Mouse (Mus musculus): Measurements from ENCODE around the gene Hagh. TPM values are rescaled to one million over a fixed set of nuclear protein-coding genes. Genes with fewer than 3 reads are reported as not detected.

Hagh gene
- polyA plus RNA-seq, 1 experiment from 2014 or later = 241 TPM

DNA sequence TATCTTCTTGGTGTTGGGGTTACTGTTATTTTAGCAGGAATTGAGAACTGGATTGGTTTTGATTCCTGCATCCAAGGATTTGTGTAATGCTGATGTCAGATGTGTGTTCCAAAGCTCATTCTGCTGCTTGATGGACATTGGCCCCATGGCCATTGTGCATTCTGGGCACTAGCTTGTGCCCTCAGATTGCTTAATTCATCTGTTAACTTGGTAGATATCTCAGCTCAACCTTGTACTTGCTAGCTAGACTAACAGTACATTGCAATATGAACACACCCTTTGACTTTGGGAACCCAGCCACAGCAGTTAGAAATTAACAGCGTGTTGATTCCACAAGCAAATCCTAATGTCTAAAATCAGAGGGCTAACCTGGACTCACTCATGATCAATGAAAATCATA, 7.4 kb downstream of the Hagh start:
- no peak overlapping the region for H3K9ac ChIP-seq (replicated peaks)
- 76% methylated on average over 1 of the region's 1 CpGs for WGBS (ENCODE audit: insufficient replicate concordance)
- no peak for TF ChIP-seq CTCF (IDR thresholded peaks at IDR 0.05; ENCODE audit: low read depth)
- peak; percentile 82 for TF ChIP-seq EP300 (IDR thresholded peaks at IDR 0.05; ENCODE audit: low read depth)
- DNase-seq (peak; percentile 48), ATAC-seq (peak; percentile 10)
- peak overlapping the region; percentile 84 for H3K4me2 ChIP-seq (ENCODE audit: low read depth, low read length)
- H3K27ac ChIP-seq (ENCODE audit: low read depth) = peak overlapping the region; percentile 68
- peak overlapping the region; percentile 95 for H3K4me3 ChIP-seq (ENCODE audit: low read depth, low read length)
- no peaks in the 10 kb centered on the region for H3K9me3 ChIP-seq (ENCODE audit: low read length)
- peaks cover 22% of the 10 kb centered on the region for H3K4me1 ChIP-seq (ENCODE audit: insufficient read depth)
- H3K27me3 ChIP-seq (ENCODE audit: insufficient read depth, low read length) = no peaks in the 10 kb centered on the region
- peaks cover under 1% of the 10 kb centered on the region; the same call in 1 of the 2 replicates for H3K36me3 ChIP-seq (replicated peaks; ENCODE audit: insufficient read depth, low read length)

- peak overlapping the region; percentile 95 for H3K4me3 ChIP-seq (ENCODE audit: low read depth, low read length)
- H3K9ac ChIP-seq (replicated peaks) = peak overlapping the region; percentile 89
- TF ChIP-seq CTCF (IDR thresholded peaks at IDR 0.05; ENCODE audit: low read depth) = peak; percentile 14; the same call in 1 of the 2 replicates
- peak; percentile 68; the same call in 1 of the 2 replicates for TF ChIP-seq EP300 (IDR thresholded peaks at IDR 0.05; ENCODE audit: low read depth)
- peak overlapping the region; percentile 97 for H3K27ac ChIP-seq (ENCODE audit: low read depth)
- H3K4me1 ChIP-seq (ENCODE audit: insufficient read depth) = peaks cover 22% of the 10 kb centered on the region
- peaks cover 11% of the 10 kb centered on the region for H3K36me3 ChIP-seq (replicated peaks; ENCODE audit: insufficient read depth, low read length)
- H3K9me3 ChIP-seq (ENCODE audit: low read length) = no peaks in the 10 kb centered on the region
- DNase-seq (peak; percentile 39), ATAC-seq (no peak)
- H3K27me3 ChIP-seq (ENCODE audit: insufficient read depth, low read length) = no peaks in the 10 kb centered on the region
- H3K4me2 ChIP-seq (ENCODE audit: low read depth, low read length) = peak overlapping the region; percentile 84
These were observed 8.7 kb downstream of the Hagh start for GRCm38 (mm10) chr17:24848600-24849031.

DNA sequence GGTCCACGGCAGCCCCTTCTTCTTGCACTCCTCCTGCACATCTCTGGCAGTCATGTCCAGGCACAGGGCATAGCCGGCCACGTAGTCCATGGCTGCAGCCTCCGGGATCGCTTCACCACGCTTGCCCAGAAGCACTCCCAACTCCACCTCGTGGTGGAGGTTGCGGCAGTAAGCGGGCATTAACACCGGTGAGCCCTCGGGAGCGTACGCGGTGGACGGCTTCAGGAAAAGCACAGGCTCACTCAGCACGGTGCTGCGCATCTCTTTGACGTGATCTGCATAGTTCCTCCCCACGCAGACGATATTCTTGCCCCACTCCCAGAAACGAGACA, 9.8 kb downstream of the Hagh start:
- TF ChIP-seq CTCF (IDR thresholded peaks at IDR 0.05; ENCODE audit: low read depth) (peak; percentile 58), EP300 (IDR thresholded peaks at IDR 0.05; ENCODE audit: low read depth) (no peak)
- H3K4me2 ChIP-seq (ENCODE audit: low read depth, low read length) = peak overlapping the region; percentile 84
- no peaks in the 10 kb centered on the region for H3K27me3 ChIP-seq (ENCODE audit: insufficient read depth, low read length)
- H3K36me3 ChIP-seq (replicated peaks; ENCODE audit: insufficient read depth, low read length) = peaks cover 20% of the 10 kb centered on the region
- ATAC-seq (peak; percentile 30), DNase-seq (no peak)
- H3K9ac ChIP-seq (replicated peaks) = peak overlapping the region; percentile 89
- H3K4me1 ChIP-seq (ENCODE audit: insufficient read depth) = peaks cover 22% of the 10 kb centered on the region
- H3K9me3 ChIP-seq (ENCODE audit: low read length) = no peaks in the 10 kb centered on the region
- WGBS (ENCODE audit: insufficient replicate concordance) = under 1% methylated on average over 21 of the region's 21 CpGs
- peak overlapping the region; percentile 95 for H3K4me3 ChIP-seq (ENCODE audit: low read depth, low read length)
- peak overlapping the region; percentile 97 for H3K27ac ChIP-seq (ENCODE audit: low read depth)

DNA sequence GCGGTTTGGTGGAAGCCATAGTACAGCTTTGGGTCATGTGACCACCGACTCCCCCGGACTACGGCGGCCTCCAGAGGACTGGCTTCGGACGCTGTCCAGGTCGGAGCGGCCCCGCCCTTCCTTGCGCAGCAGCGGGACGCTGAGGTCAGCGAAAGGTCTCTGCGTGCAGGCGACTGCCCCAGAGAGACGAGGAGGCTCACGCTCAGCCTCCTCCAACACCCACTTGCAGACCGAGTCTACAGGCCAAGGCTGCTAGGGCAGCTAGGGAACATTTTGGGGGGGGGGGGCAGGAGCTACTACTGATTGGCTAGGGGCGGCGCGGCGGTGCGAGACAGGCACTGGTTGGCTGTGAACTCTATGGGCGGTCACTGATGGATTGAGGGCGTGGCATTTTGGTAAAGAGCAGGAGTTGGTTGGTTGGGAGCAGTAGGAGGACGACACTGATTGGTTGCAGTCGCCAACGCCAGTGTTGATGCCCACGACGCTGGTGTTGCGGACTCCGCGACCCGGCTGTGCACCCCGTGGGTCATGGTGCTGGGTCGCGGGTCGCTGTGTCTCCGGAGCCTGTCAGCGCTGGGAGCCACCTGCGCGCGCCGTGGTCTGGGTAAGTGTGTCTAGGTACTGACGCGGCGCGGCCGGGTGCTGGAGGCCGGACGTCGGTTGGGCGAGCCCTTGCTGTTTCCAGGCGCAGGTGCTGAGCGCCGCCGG, 10.3 kb downstream of the Hagh start, which contains the start of gene Fahd1:
Fahd1 (minus strand) TSS at position 300 of the 708 bp plus-strand sequence.
- Histone ChIP-seq H3K9me3 (ENCODE audit: low read length) (no peaks in the 10 kb centered on the region), H3K4me3 (ENCODE audit: low read depth, low read length) (peak within 1 kb of the TSS; percentile 95), H3K27ac (ENCODE audit: low read depth) (peak within 1 kb of the TSS; percentile 97), H3K4me2 (ENCODE audit: low read depth, low read length) (peak within 1 kb of the TSS; percentile 84), H3K27me3 (ENCODE audit: insufficient read depth, low read length) (no peaks in the 10 kb centered on the region), H3K4me1 (ENCODE audit: insufficient read depth) (peaks cover 22% of the 10 kb centered on the region), H3K36me3 (replicated peaks; ENCODE audit: insufficient read depth, low read length) (peaks cover 23% of the 10 kb centered on the region), H3K9ac (replicated peaks) (peak within 1 kb of the TSS; percentile 95)
- DNase-seq (peak; percentile 97), ATAC-seq (peak; percentile 91)
- TF ChIP-seq EP300 (IDR thresholded peaks at IDR 0.05; ENCODE audit: low read depth) (peak; percentile 79; the same call in 1 of the 2 replicates), CTCF (IDR thresholded peaks at IDR 0.05; ENCODE audit: low read depth) (peak; percentile 37)
- WGBS (ENCODE audit: insufficient replicate concordance) = under 1% methylated on average over 53 of the region's 58 CpGs

- Histone ChIP-seq H3K4me2 (ENCODE audit: low read depth, low read length) (peak overlapping the region; percentile 84), H3K27me3 (ENCODE audit: insufficient read depth, low read length) (no peaks in the 10 kb centered on the region), H3K4me1 (ENCODE audit: insufficient read depth) (peaks cover 22% of the 10 kb centered on the region), H3K9ac (replicated peaks) (peak overlapping the region; percentile 95), H3K9me3 (ENCODE audit: low read length) (no peaks in the 10 kb centered on the region), H3K4me3 (ENCODE audit: low read depth, low read length) (peak overlapping the region; percentile 95), H3K36me3 (replicated peaks; ENCODE audit: insufficient read depth, low read length) (peaks cover 28% of the 10 kb centered on the region), H3K27ac (ENCODE audit: low read depth) (peak overlapping the region; percentile 97)
- no peak for ATAC-seq
- DNase-seq = no peak
- WGBS (ENCODE audit: insufficient replicate concordance) = under 1% methylated on average over 19 of the region's 20 CpGs
- TF ChIP-seq EP300 (IDR thresholded peaks at IDR 0.05; ENCODE audit: low read depth) (no peak), CTCF (IDR thresholded peaks at IDR 0.05; ENCODE audit: low read depth) (no peak)
These were observed 10.8 kb downstream of the Hagh start for GRCm38 (mm10) chr17:24850773-24851127.

GRCm38 (mm10) chr17:24851381-24852125, 11.6 kb downstream of the Hagh start:
- no peaks in the 10 kb centered on the region for H3K27me3 ChIP-seq (ENCODE audit: insufficient read depth, low read length)
- H3K4me3 ChIP-seq (ENCODE audit: low read depth, low read length) = peak overlapping the region; percentile 95
- TF ChIP-seq EP300 (IDR thresholded peaks at IDR 0.05; ENCODE audit: low read depth) (no peak), CTCF (IDR thresholded peaks at IDR 0.05; ENCODE audit: low read depth) (no peak)
- H3K36me3 ChIP-seq (replicated peaks; ENCODE audit: insufficient read depth, low read length) = peaks cover 36% of the 10 kb centered on the region
- peak overlapping the region; percentile 84 for H3K4me2 ChIP-seq (ENCODE audit: low read depth, low read length)
- H3K27ac ChIP-seq (ENCODE audit: low read depth) = peak overlapping the region; percentile 97
- peaks cover 19% of the 10 kb centered on the region for H3K4me1 ChIP-seq (ENCODE audit: insufficient read depth)
- DNase-seq (no peak), ATAC-seq (no peak)
- peak overlapping the region; percentile 95 for H3K9ac ChIP-seq (replicated peaks)
- 74% methylated on average over 10 of the region's 10 CpGs for WGBS (ENCODE audit: insufficient replicate concordance)
- no peaks in the 10 kb centered on the region for H3K9me3 ChIP-seq (ENCODE audit: low read length)

All from liver, postnatal 0 days (tissue).